Mouse (Mus musculus) neural tube, postnatal 0 days (tissue): ENCODE measurements around the gene Tmem256. TPM values are rescaled to one million over a fixed set of nuclear protein-coding genes. Genes with fewer than 3 reads are reported as not detected.

Experiments
- microRNA-seq: library from miRNA; unstranded; fragments of <30 nt; microRNA quantifications from one replicate; pipeline ENCODE4, GENCODE M21; 2016
- polyA plus RNA-seq: library from polyadenylated mRNA; unstranded; fragments of >200 nt; fragmentation: Nextera tagmentation; extraction: Ambion mirVana; gene quantifications from 2 replicates; pipeline ENCODE4 v1.2.1, GENCODE M21; 2015

The Tmem256 gene
- polyA plus RNA-seq = 452 and 485 TPM in 2 replicates

GRCm38 (mm10) chr11:69837952-69838713 is at the start of gene Tmem256:
TSS of gene Tmem256 (plus strand) at chr11:69838514.

GRCm38 (mm10) chr11:69795168-69795982 is 42.9 kb upstream of the Tmem256 start, which contains the start of gene Chrnb1:
TSS of gene Chrnb1 (minus strand) at chr11:69795943.

GRCm38 (mm10) chr11:69801379-69801977 is 36.8 kb upstream of the Tmem256 start, which contains the start of gene Fgf11:
TSS of gene Fgf11 (minus strand) at chr11:69801857.

GRCm38 (mm10) chr11:69804972-69805909 is 33.1 kb upstream of the Tmem256 start, which contains the start of gene Tmem102:
TSS of gene Tmem102 (minus strand) at chr11:69805624.

GRCm38 (mm10) chr11:69815155-69815554 is 23.2 kb upstream of the Tmem256 start, which contains the start of gene Gm39566:
TSS of gene Gm39566 (minus strand) at chr11:69815298.

GRCm38 (mm10) chr11:69818365-69818764 is 19.9 kb upstream of the Tmem256 start, which contains the start of gene Spem2:
TSS of gene Spem2 (minus strand) at chr11:69818465.

GRCm38 (mm10) chr11:69822080-69822479 is 16.2 kb upstream of the Tmem256 start, which contains the start of gene Spem1:
TSS of gene Spem1 (minus strand) at chr11:69822180.

GRCm38 (mm10) chr11:69837604-69837951 is 736 bp upstream of the Tmem256 start, which contains the start of gene Nlgn2:
TSS of gene Nlgn2 (minus strand) at chr11:69837784.

GRCm38 (mm10) chr11:69846198-69846680 is 7.9 kb downstream of the Tmem256 start, which contains the start of gene Plscr3:
TSS of gene Plscr3 (plus strand) at chr11:69846376.

GRCm38 (mm10) chr11:69858113-69858998 is 20.0 kb downstream of the Tmem256 start, which contains the start of gene Tnk1:
TSS of gene Tnk1 (minus strand) at chr11:69858730.

GRCm38 (mm10) chr11:69877878-69878277 is 39.6 kb downstream of the Tmem256 start, which contains the start of gene Tmem95:
TSS of gene Tmem95 (minus strand) at chr11:69878018.

GRCm38 (mm10) chr11:69880853-69881603 is 42.7 kb downstream of the Tmem256 start, which contains the start of gene Kctd11:
TSS of gene Kctd11 (minus strand) at chr11:69881406.

Small RNAs within 50 kb of the gene (microRNA-seq; reads per million reads assigned to microRNA genes)
- not detected for gene Mir6924

Other genes starting within 250 kb of the Tmem256 start
- 226 and 228 TPM in 2 replicates for gene Atp1b2, start 232.6 kb upstream of the Tmem256 start, polyA plus RNA-seq
- gene Shbg, start 220.6 kb upstream of the Tmem256 start, polyA plus RNA-seq = not detected in 2 replicates
- 29.9 and 31.5 TPM in 2 replicates for gene Sat2, start 216.5 kb upstream of the Tmem256 start, polyA plus RNA-seq
- gene Fxr2, start 205.5 kb upstream of the Tmem256 start, polyA plus RNA-seq = 29.7 and 32.1 TPM in 2 replicates
- gene Sox15, start 183.2 kb upstream of the Tmem256 start, polyA plus RNA-seq = 0.36 and 0.46 TPM in 2 replicates
- 113 and 114 TPM in 2 replicates for gene Mpdu1, start 175.9 kb upstream of the Tmem256 start, polyA plus RNA-seq
- 14.1 and 18.7 TPM in 2 replicates for gene Cd68, start 172.4 kb upstream of the Tmem256 start, polyA plus RNA-seq
- gene Eif4a1, start 166.1 kb upstream of the Tmem256 start, polyA plus RNA-seq = 347 and 357 TPM in 2 replicates
- gene Senp3, start 156.4 kb upstream of the Tmem256 start, polyA plus RNA-seq = 69.5 and 74.3 TPM in 2 replicates
- 0.92 and 0.93 TPM in 2 replicates for gene Tnfsf13, start 152.7 kb upstream of the Tmem256 start, polyA plus RNA-seq
- gene Tnfsf12, start 142.7 kb upstream of the Tmem256 start, polyA plus RNA-seq = 7.0 TPM in 2 replicates
- gene Tnfsfm13, start 142.4 kb upstream of the Tmem256 start, polyA plus RNA-seq = 1.3 and 3.3 TPM in 2 replicates
- 9.6 and 10.9 TPM in 2 replicates for gene Polr2a, start 79.9 kb upstream of the Tmem256 start, polyA plus RNA-seq
- gene Slc35g3, start 76.5 kb upstream of the Tmem256 start, polyA plus RNA-seq = 0.09 and 0.15 TPM in 2 replicates
- 4.9 and 6.8 TPM in 2 replicates for gene Zbtb4, start 72.6 kb upstream of the Tmem256 start, polyA plus RNA-seq
- 1.3 and 1.5 TPM in 2 replicates for gene Chrnb1, start 42.6 kb upstream of the Tmem256 start, polyA plus RNA-seq
- gene Fgf11, start 36.7 kb upstream of the Tmem256 start, polyA plus RNA-seq = 7.1 and 8.5 TPM in 2 replicates
- 1.2 and 1.6 TPM in 2 replicates for gene Tmem102, start 32.9 kb upstream of the Tmem256 start, polyA plus RNA-seq
- gene Gm39566, start 23.2 kb upstream of the Tmem256 start, polyA plus RNA-seq = not detected in 2 replicates
- not detected in 2 replicates for gene Spem2, start 20.0 kb upstream of the Tmem256 start, polyA plus RNA-seq
- not detected in 2 replicates for gene Spem1, start 16.3 kb upstream of the Tmem256 start, polyA plus RNA-seq
- 25.7 and 29.7 TPM in 2 replicates for gene Nlgn2, start 730 bp upstream of the Tmem256 start, polyA plus RNA-seq
- 32.3 and 33.8 TPM in 2 replicates for gene Plscr3, start 7.9 kb downstream of the Tmem256 start, polyA plus RNA-seq
- 0.15 TPM in 1 of 2 replicates, not detected in the other for gene Tnk1, start 20.2 kb downstream of the Tmem256 start, polyA plus RNA-seq
- gene Tmem95, start 39.5 kb downstream of the Tmem256 start, polyA plus RNA-seq = not detected in 2 replicates
- 2.1 and 2.2 TPM in 2 replicates for gene Kctd11, start 42.9 kb downstream of the Tmem256 start, polyA plus RNA-seq
- 0.10 and 0.15 TPM in 2 replicates for gene Acap1, start 57.0 kb downstream of the Tmem256 start, polyA plus RNA-seq
- 3.0 and 3.2 TPM in 2 replicates for gene 2810408A11Rik, start 62.5 kb downstream of the Tmem256 start, polyA plus RNA-seq
- 13.0 and 19.0 TPM in 2 replicates for gene Neurl4, start 62.6 kb downstream of the Tmem256 start, polyA plus RNA-seq
- gene Gps2, start 75.4 kb downstream of the Tmem256 start, polyA plus RNA-seq = 48.2 and 58.8 TPM in 2 replicates
- 1,029 and 1,041 TPM in 2 replicates for gene Eif5a, start 83.4 kb downstream of the Tmem256 start, polyA plus RNA-seq
- 3.5 and 5.2 TPM in 2 replicates for gene Ybx2, start 97.3 kb downstream of the Tmem256 start, polyA plus RNA-seq
- gene Slc2a4, start 109.7 kb downstream of the Tmem256 start, polyA plus RNA-seq = 8.9 and 9.0 TPM in 2 replicates
- not detected in 2 replicates for gene Cldn7, start 126.3 kb downstream of the Tmem256 start, polyA plus RNA-seq
- gene Ctdnep1, start 142.6 kb downstream of the Tmem256 start, polyA plus RNA-seq = 32.8 and 41.1 TPM in 2 replicates
- gene Elp5, start 144.0 kb downstream of the Tmem256 start, polyA plus RNA-seq = 161 and 162 TPM in 2 replicates
- 532 and 552 TPM in 2 replicates for gene Gabarap, start 152.6 kb downstream of the Tmem256 start, polyA plus RNA-seq
- gene Phf23, start 157.3 kb downstream of the Tmem256 start, polyA plus RNA-seq = 41.5 and 47.4 TPM in 2 replicates
- gene Dvl2, start 162.1 kb downstream of the Tmem256 start, polyA plus RNA-seq = 16.9 and 19.7 TPM in 2 replicates
- gene Acadvl, start 176.9 kb downstream of the Tmem256 start, polyA plus RNA-seq = 67.1 and 67.9 TPM in 2 replicates
- 23.8 and 24.9 TPM in 2 replicates for gene Dlg4, start 178.4 kb downstream of the Tmem256 start, polyA plus RNA-seq
- gene Asgr1, start 215.6 kb downstream of the Tmem256 start, polyA plus RNA-seq = 4.8 and 7.3 TPM in 2 replicates